ENCODE assay signal across 11 mouse cellular contexts in the genomic region with DNA sequence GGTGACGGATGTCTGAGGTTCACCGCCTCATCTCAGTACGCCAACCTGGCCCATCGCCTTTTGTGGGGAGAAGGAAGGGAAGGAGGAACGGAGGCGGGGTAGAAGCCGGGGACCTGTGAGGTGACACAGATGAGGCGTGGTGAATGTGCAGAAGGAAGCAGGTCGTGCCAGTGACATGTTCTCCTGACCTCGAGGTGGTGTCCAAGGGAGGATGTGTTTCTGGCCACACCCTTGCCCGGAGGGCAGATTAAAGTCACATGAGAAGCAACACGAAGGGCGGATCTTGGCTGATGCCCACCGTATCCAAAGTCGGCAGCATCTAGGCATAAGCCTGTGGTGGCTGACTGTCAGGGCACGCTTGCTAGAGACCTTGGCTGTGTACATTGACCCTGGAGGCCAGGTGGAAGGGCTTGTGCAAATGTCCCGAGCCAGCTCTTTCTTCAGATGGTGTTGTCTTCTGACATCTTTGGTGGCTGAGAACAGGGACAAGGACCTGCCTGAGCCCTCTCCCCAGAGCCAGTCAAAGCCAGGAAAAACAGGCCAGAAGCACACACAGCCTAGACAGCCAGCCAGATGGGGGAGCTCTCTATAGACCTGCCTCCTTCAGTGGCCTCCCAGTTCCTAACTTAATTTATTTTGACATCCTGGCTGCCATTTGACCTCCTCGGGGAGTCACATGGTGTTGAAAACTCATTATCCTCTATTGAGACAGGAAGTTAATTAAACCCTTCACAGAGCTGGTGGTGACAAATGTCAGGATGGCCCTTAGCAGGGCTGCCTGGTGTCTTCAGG. TPM values are rescaled to one million over a fixed set of nuclear protein-coding genes. Genes with fewer than 3 reads are reported as not detected.
DNase-seq lines count a peak whose midpoint lies in the region; ATAC-seq lines count a peak whose summit lies in the region.
"Had no signal": no experiment of that assay in that cellular context is flagged by ENCODE, and none has a peak within 500 bp of the region (broad histone marks: within the 10 kb centered on the region; RNA-seq: fewer than 3 reads in every experiment).

No protein-coding gene starts in this region.

- no peaks in the 10 kb centered on the region for H3K36me3 ChIP-seq in liver, embryonic 15.5 days (replicated peaks)
- H3K36me3 ChIP-seq: embryonic facial prominence, embryonic 15.5 days; lung, embryonic 15.5 days had no signal

- H3K27me3 ChIP-seq in liver, embryonic 15.5 days: 0 out of 2 replicates have a peak, but pooled peaks cover 10% of the 10 kb centered on the region

- peak; percentile 37 for DNase-seq in cerebellum, adult 9-11 months
- DNase-seq in cerebellum, postnatal 25 days: no peak
- peak; percentile 41 for DNase-seq in lung, postnatal 10 days
- DNase-seq in lung, postnatal 14 days: no peak
- peak; percentile 42 for DNase-seq in embryo, embryonic 11 days
- no peak for DNase-seq in ovary, postnatal 10 days (ENCODE audit: low spot score)
- DNase-seq in urinary bladder, postnatal 4 days (ENCODE audit: low spot score in 2 of 2): no peak
- DNase-seq: adrenal gland, postnatal 25 days had no signal

- H3K27ac ChIP-seq in liver, embryonic 15.5 days (replicated peaks): 0 out of 2 replicates have a peak overlapping the region, but pooled peaks have one; percentile 1
- H3K27ac ChIP-seq: embryonic facial prominence, embryonic 15.5 days; lung, embryonic 15.5 days had no signal

- peak overlapping the region; percentile 19; the same call in 1 of the 2 replicates for H3K9ac ChIP-seq in liver, embryonic 15.5 days
- H3K9ac ChIP-seq: embryonic facial prominence, embryonic 15.5 days; lung, embryonic 15.5 days had no signal

- no peak for ATAC-seq in liver, embryonic 15.5 days (ENCODE audit: insufficient read depth)

- peaks cover 87% of the 10 kb centered on the region for H3K4me1 ChIP-seq in liver, embryonic 15.5 days (replicated peaks)

- H3K9me3 ChIP-seq in liver, embryonic 15.5 days (replicated peaks): no peaks in the 10 kb centered on the region
- H3K9me3 ChIP-seq: embryonic facial prominence, embryonic 15.5 days; lung, embryonic 15.5 days had no signal

- 66% methylated on average over 18 of the region's 18 CpGs for WGBS in liver, embryonic 15.5 days (ENCODE audit: insufficient replicate concordance)

- H3K4me3 ChIP-seq in liver, embryonic 15.5 days (replicated peaks): no peak overlapping the region
- H3K4me3 ChIP-seq: embryonic facial prominence, embryonic 15.5 days; lung, embryonic 15.5 days had no signal

- no peak overlapping the region for H3K4me2 ChIP-seq in liver, embryonic 15.5 days
- H3K4me2 ChIP-seq: embryonic facial prominence, embryonic 15.5 days; lung, embryonic 15.5 days had no signal

RNA-seq across cellular contexts. Expression of gene Zfpm1, which starts 4.5 kb away (rescaled TPM):
- 12.0 and 14.9 TPM in 2 replicates for polyA plus RNA-seq in liver, embryonic 15.5 days (2015; fragmentation: Nextera tagmentation; extraction: Ambion mirVana)

Comparison
In these comparisons a context has a peak if more than half of its experiments do, and no peak if none do; other contexts are left out.
1. DNase-seq: peak in cerebellum, adult 9-11 months (single experiment), lung, postnatal 10 days (single experiment) and embryo, embryonic 11 days (single experiment); none in cerebellum, postnatal 25 days (0 of 2), lung, postnatal 14 days (single experiment), ovary, postnatal 10 days (single experiment) and urinary bladder, postnatal 4 days (0 of 2).